Mouse (Mus musculus) ES-E14 (cell line): ENCODE results near the gene Elf4.

Experiments
- CHD2 ChIP-seq: IDR thresholded peaks from 2 replicates; pipeline ENCODE4 v1.6.1; 2014; ENCODE audit warnings: mild to moderate bottlenecking, low read depth, low read length, inconsistent platforms
- HCFC1 ChIP-seq: IDR thresholded peaks from 2 replicates; pipeline ENCODE4 v1.6.1; 2012; ENCODE audit warnings: low read length, inconsistent platforms, borderline replicate concordance; ENCODE audit not compliant: insufficient read depth
- MAFK ChIP-seq: IDR thresholded peaks from 2 replicates; pipeline ENCODE4 v1.6.1; 2014; ENCODE audit warnings: mild to moderate bottlenecking, low read depth, low read length, inconsistent platforms; ENCODE audit not compliant: insufficient read depth
- ZNF384 ChIP-seq: IDR thresholded peaks from 2 replicates; pipeline ENCODE4 v1.6.1; 2012; ENCODE audit warnings: low read depth, low read length, inconsistent platforms

DNA sequence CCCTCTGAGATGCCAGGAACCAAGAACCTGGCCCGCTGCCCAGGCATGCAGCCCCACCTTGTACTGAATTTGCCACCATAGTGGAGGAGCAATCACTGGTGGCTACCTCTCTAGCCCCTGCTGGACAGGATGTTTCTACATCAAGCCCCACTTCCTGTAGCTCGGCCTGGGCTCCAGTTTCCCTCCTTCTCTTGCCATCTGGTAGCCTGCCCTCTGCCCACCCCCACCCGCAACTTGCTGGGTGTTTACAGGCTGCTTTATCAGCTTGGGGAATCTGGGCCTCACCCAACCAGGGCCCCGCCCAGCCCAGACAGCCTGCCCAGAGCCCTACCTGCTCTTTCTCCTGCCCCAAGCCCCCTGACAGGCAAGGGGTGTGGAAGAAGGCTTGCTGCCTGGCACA, 23.9 kb downstream of the Elf4 start:
- no peak for TF ChIP-seq CHD2
- no peak for TF ChIP-seq HCFC1
- TF ChIP-seq MAFK: no peak
- TF ChIP-seq ZNF384: no peak
